Mouse (Mus musculus) fat pad, adult 2 months (tissue): ENCODE data around the gene Cpsf3.

ENCODE experiments used
- DNase-seq: peaks from one replicate; pipeline ENCODE4 v3.0.0-alpha.2; 2011; ENCODE audit warnings: low read depth, low spot score; ENCODE audit errors: extremely low read depth

Cpsf3 gene

DNA sequence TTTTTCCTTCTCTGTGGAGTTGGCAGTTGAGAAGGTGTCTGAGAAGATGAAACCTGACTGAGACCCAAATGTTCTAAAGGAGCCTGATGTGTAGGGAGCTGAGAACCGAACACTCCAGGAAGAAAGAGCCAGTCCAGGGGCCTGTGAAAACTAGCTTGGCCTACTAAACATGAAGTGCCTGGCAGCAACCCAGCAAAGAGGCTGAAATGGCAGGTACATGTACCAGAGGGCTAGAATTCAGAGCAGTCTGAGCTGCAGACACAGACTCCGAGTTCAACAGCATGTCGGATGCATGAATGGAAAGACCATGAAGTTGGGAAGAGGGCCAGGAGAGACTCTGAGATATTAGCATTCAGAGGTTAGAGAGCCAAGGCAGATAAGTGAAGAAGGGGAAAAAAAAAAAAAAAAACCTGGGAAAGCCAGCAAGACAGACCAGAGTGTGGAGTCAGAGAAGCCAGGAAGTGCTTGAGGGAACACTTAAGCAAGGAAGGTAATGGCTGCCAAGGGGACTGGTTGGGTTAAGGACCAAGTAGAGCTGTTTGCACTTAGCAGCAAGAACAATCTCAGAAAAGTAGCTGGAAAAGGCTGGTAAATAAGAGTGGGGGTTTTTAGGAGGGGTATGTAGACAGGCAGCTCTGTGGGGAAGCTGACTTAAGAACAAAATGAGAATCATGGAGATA is 3.7 kb downstream of the Cpsf3 start:
- peak; percentile 39 for DNase-seq

DNA sequence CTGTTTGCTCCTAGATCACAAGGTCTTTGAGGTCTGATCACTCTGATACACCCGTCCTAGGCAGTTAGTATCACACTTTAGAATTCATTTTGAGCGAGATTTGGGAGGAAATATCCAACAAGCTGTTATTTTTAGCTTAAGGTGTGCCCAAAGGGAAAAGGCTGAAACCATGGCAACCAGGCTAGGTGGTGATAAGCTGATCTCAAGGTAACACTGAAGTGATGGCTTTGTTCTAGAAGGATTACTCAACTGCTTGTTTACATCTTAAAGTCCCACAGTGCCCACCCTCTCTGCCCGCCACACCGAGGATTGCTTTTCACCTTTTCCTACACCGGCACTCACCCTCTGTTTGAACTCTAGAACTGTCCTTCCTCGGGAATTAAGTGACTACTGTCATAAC is 4.5 kb downstream of the Cpsf3 start:
- DNase-seq, result no peak

DNA sequence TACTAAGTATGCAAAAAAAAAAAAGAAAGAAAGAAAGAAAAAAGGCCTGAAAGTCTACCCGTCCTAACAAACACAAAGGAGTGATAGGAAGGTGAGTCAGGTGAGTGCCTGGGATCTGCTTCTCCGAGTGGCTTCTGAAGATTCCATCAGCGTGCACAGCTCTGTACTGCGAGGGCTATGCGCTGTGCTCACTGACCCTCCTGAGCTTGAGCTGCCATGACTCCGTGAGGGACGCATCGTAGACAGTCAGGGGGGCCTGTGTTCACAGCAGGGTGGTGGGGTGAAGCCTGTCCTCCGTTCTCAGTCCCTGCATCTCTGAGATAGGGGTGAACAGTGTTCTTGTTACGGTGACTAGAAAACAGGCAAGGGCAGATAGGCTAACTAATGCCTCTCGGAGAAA is 13.7 kb downstream of the Cpsf3 start:
- DNase-seq, result no peak

DNA sequence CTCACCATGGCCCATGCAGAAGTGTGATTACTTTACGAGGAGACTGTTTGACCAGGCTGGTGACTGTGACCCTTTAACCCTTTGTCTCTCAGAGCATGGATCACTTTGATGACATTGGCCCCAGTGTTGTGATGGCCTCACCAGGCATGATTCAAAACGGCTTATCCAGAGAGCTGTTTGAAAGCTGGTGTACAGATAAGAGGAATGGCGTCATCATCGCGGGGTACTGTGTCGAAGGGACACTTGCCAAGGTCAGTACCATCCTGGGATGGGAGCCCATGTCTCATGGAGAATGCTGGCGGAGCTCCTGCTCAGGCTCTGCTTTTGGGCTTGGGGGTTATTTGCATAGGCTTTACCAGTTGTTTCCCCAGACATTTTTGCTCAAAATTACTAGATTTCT is 16.1 kb downstream of the Cpsf3 start:
- DNase-seq, result no peak

DNA sequence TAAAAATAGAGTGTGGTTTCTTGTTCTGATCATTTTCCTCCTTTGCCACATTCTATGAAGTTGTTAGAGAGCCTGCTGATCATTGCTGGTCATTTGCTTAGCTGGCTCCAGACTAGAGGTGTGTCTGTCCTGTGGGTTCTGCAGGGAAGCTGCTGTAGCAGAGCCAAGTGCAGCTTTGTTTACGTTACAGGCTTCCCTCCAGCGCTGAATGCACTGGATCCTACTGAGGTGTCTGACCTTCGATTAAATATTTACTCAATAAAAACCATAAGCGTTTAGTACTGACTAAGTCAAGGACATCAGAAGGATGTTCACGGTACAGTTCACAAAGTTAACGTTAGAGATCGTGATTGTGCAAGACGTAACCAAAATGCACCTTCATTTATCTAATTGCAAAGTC is 16.7 kb downstream of the Cpsf3 start:
- DNase-seq, result no peak

DNA sequence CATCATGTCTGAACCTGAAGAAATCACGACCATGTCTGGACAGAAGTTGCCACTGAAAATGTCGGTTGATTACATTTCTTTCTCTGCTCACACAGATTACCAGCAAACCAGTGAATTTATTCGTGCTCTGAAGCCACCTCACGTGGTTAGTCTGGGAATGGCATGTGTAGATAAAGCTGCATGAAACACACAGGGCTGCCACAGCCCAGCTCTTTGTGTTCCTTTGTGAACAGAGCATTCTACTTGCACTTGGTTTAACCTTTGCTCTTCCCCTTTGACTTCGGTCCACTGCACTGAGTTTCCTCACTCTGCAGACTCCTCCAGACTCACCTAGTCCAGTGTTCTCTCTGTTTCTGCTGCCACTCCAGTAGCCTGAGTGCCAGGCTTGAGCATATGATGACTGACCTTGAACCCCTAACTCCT is 17.2 kb downstream of the Cpsf3 start:
- no peak for DNase-seq

DNA sequence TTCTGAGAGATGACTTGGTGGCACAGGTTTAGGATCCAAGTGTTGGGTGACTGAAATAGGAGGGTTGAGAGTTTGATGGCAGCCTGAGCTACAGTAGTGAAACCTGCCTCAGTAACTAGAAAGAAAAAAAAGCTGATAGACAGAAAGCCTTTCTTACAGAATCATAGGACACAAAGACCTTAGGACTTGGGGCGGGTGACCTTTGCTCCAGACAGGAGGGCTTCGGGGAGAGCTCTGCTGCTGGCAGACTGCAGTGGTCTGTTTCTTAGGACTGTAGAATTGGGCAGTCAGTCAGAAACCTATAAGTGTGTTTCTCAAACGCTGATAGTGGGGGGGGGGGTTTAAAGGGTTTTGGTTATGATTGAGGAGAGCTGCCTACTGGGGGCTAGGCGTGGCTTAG is 20.6 kb downstream of the Cpsf3 start:
- DNase-seq, result no peak

DNA sequence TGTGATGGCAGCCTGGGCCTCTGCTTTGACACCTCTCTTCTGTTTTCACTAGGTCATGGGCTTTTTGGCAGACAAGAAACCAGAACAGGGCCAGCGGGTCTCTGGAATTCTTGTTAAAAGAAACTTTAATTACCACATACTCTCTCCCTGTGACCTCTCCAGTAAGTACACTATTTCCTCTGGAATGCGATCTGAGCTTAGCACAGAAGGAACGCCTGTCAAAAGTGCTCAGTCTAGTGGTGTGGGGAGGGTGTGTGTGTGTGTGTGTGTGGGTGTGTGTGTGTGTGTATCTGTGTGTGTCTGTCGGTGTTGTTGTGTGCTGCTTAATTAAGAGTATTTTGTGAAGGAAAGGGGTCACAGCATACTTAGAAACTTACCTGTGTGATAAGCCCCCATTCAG is 21.5 kb downstream of the Cpsf3 start:
- no peak for DNase-seq

DNA sequence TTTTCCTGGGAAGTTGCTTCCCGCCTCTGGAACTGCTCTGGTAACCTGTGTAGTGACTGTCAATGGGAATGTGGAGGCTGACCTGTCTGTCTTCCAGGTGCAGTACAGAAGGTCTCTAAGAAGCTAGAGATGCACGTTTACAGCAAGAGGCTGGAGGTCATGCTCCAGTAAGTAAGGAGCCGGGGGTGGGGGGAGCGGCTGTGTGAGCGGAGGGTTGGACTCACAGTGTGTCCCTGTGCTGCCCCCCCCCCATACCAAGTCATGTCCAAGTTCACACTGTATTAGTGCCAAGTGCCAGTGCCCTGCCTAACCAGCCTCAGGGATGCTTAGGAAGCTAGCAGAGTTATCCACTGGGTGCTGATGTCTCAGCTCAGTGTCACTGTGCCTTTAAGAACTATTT is 27.0 kb downstream of the Cpsf3 start:
- DNase-seq, result no peak

DNA sequence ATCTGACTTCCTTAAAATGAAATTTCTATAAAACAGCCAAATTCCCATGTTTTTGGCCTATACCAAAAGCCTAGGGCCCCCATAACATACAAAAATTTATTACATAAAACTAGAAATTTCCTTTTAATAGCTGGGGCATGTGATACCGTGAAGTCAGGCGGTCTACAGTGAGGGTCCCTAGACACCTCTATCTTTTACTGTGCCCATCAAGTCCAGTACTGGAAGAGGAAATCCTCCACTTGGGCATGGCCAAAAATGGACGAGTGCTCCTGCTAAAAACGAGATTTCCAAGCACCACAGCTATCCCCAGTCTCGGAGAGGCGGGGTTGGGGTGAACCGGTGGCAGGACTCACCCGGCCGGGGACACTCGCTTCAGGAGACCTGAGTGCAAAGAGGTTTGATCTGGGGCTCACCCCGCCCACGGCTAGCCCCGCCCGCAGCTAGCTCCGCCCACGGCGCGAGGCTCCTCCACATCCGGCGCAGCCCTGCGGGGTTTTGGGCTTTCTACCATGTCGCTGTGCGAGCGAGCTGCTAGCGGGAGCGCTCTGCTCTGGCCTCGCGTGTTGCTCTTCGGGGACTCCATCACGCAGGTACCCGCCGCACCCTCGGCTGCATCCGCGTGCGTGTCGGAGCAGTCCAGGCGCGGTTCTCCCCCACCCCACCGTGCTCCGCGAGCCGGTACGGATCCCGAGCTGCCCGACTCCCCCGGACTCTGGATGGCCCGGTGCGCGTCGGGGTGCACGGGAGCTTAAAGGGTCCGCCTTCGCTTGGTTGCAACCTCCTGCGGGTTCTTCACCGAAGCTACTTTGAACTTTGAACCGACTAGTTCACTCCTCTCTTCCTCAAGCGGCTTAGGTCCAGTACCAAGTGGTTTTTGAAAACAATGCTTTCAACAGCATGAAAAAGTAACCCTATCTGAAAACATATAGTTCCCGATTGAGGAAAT is 31.0 kb downstream of the Cpsf3 start, which contains the start of gene Iah1:
Gene Iah1 (plus strand): TSS at position 467 of the 946 bp plus-strand sequence.
- peak; percentile 11 for DNase-seq

DNA sequence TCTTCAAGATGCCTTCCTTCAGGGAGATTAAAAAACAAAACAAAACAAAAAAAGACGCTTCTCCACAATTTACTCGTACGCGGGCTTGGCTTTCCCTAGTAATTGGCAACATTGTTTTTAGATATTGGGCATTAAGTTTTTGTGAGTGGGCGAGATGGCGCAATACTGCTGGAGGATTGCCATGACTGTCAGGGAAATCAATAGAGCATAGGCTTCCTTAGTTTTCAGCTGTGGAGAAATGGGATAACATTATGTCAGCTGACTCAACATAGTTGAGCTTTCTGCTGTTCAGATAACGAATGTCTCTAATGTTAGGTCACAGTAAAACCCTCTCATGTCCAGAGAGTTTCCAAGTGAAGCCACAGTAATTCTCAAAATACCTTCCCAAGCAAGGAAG is 31.7 kb downstream of the Cpsf3 start:
- peak; percentile 19 for DNase-seq

DNA sequence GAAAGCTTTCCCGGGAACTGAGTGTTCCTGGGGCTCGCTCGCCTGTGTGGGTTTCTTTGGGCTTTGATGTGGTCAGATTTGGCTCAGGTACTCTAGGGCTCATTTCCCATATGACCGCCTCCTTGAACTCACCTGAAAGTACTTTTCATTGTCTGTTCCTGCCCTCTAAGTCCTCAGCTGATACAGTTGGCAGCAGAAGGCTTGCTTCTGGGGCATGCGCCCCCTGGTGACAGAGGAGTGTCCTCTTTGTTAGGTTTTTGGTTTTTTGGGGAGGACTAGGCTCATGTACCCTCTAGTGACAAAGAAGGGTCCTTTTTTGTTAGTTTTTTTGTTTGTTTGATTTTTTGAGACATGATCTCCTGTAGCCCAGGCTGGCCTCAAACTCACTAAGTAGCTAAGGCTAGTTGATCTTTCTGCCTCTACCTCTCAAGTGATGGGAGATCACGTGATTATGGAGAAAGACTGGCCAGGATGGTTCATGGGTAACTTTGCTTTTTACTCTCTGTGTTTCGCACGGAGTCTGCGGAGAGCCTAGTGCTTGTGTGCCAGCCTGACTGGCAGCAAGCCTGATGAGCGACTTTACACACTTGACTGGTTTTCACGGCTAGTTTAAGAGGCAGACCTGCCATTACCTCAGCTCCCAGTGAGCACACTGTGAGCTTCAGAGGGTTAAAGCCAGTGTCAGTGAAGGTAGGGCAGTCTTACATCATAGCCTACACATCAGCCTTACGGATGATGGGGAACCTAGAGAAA is 33.1 kb downstream of the Cpsf3 start:
- DNase-seq, result peak; percentile 21

DNA sequence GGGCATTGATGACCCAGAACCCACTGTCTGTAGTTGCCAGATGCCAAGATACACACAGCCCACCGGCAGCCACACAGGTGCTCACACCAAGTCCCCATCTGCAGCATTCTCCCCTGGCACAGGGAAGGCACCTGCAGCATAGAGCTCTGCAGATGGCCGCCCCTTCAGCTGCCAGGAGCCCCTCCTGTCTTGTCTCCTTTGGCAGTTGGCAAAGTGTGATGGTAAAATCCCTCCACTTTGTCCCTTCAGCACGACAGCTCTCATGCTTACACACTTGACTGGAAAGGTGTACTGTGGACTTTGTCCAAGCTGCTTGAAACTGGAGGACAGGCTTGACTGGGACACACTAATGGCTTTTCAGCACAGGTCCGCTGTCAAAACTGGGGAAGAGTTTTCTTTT is 35.1 kb downstream of the Cpsf3 start:
- no peak for DNase-seq

DNA sequence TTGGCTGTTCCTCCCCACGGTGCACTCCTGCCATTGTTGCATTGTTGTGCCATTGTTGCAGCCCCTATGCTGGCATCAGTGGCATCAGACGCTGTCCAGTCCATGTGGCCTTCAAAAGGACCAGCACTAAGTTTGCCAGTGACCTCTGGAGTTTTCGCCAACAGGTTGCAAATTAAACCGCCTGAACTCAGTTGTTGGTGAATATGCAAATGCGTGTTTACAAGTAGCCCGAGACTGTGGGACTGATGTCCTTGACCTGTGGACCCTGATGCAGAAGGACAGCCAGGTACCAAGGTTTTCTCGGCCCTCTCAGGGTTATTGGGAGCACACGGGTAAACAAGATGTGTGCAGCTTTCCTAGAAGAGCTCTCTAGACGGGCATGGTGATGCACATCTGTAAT is 36.0 kb downstream of the Cpsf3 start:
- DNase-seq, result no peak

DNA sequence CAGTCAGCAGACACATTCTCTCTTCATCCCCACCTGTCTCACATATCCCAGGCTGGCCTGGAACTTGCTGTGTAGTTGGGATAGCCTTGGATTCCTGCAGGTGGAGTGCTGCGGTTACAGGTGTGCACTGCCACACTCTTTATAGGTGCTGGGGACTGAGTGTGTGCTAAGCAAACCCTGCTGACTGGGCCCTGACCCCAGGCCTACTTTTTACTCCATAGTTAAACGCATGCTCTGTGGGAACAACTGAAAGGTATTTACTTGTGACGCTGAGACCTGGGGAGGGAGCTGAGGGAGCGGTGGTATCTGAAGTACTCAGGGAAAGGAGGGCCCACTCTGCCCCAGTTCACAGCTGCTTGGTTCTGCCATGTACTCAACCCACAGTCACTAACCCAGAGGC is 37.1 kb downstream of the Cpsf3 start:
- DNase-seq, result no peak

DNA sequence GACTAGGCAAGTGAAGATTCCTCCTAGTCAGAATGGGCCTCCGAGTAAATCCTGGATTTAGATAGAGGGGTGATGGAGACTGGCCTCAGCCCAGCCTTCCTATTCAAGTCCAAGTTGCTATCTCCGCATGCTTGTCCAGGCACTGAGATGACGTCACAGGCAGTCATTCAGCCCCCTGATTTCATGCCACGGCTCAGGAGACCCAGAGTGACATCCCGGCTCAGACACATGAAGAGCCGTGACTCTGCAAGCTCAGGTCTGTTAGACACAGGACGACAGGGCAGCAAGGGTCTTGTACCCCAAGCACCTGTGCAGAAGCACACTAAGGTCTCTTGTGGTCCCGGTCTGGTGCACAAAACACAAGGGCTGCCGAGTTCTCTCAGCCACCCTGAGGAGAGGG is 37.7 kb downstream of the Cpsf3 start:
- no peak for DNase-seq

DNA sequence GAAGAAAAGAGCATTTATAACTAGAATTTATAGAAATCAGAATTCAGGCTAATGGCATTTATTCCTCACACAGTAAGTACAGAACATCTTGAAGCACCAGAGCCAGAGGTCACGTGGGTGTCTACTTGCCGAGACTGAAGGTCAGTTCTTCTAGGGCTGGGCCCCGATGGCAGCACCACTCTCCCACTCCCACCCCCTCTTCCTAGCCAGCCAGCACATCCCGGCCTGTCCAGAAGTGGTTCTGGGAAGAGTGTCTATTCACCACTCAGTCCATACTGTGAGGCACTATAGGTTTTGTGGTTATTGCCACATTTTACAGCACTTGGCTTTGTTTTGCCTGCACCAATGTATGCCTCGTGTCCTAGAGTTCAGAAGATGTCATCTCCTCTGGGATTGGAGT is 38.9 kb downstream of the Cpsf3 start:
- DNase-seq, result no peak

DNA sequence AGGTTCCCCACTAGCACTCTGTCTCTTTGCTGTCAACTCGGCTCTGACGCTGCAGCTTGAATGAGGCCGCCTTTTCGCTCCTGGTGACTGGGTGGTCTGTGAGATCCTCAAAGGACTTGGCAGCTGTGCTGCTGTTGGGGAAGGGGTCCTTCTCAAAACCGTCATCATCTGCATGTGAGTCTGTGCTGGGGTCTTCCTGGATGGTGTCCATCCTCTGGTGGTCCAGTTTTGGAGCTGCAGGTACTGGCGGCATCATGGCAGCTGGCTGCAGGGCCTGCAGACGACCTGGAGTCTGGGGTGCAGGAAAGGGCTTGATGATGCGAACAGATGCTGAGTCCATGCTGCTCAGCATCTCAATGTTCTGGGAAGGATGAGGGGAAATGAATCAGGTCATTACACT is 40.1 kb downstream of the Cpsf3 start:
- DNase-seq, result no peak

DNA sequence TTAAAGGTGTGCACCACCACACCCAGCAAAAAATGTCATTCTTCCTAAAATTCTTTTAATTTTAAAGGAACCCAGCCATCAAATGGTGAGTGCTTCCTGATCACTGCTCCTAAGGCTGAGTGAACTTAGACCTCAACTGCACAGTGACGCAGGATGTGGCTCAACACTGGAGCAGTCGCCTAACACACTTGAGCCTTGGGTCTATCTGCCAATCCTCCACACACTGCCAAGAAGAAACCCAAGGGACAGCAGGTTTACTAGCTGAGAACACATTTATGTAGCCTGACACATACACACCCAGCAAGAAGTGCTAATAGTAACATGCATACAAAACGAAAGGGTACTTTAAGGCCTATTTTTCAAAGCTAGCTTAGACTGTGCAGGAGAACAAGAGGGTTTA is 41.1 kb downstream of the Cpsf3 start:
- DNase-seq, result no peak

DNA sequence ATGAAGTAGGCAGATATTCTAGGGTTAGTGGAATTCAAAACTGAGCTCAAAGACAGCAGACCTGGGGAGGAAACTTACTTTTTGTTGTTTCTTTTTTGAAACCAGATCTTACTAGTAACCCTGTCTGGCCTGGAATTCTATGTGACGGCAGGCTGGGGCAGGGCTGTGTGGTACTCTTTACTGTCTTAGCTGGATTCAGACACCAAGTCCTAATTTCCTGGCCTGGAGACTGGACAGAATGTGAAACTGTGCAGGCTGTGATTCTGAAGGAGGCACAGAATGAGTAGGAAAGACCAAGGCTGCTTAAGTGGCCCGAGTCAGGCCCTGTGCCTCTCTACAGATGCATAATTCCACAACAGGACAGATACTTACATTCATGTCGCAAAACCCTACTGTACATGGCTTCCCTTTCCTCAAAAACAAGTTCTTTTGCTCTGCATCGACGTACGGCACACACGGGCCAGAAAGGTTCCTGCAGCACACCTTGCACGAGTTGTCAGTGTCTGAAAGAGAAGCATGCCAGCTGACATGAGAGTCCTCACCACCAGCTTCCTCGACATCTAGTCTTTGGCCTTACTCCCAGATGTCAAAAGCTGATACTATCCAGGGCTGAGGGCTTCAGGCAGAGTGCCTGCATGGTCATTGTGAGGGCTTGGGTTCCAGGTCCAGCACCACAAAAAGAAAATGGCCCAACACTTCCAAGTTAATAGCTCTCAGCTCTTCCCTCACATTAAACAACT is 44.6 kb downstream of the Cpsf3 start:
- DNase-seq, result no peak
